Mouse (Mus musculus): ENCODE data around the gene Cask. TPM values are rescaled to one million over a fixed set of nuclear protein-coding genes. Genes with fewer than 3 reads are reported as not detected.

The Cask gene
- total RNA-seq, 2 experiments from 2014 or later: 9.0 to 15.0 TPM

- no peak for DNase-seq
Observed at GRCm38 (mm10) chrX:13518019-13518418, 333.1 kb downstream of the Cask start.

GRCm38 (mm10) chrX:13516451-13516850 lies 334.7 kb downstream of the Cask start:
- no peak for DNase-seq

DNA sequence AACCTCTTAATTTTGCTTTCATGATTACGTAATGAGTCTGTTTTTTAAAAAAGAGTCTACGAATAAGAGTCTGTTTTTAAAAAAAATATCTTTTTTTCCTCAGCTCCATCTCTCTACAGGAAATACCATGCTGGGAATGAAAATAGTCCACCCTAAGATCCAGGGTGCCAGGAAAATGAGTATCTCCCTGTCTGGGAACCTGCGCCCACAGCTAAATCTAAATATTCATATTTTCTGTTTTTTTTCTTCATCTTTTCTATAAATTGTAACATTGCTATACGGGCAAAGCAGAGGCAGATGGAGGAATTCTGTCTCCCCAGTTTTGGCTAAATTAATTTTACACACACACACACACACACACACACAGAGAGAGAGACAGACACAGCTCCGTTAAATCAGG lies 337.3 kb downstream of the Cask start:
- no peak for DNase-seq

GRCm38 (mm10) chrX:13513127-13513526 lies 338.0 kb downstream of the Cask start:
- no peak for DNase-seq

- peak; percentile 29 for DNase-seq
Observed at GRCm38 (mm10) chrX:13506376-13506775, 344.8 kb downstream of the Cask start.

DNA sequence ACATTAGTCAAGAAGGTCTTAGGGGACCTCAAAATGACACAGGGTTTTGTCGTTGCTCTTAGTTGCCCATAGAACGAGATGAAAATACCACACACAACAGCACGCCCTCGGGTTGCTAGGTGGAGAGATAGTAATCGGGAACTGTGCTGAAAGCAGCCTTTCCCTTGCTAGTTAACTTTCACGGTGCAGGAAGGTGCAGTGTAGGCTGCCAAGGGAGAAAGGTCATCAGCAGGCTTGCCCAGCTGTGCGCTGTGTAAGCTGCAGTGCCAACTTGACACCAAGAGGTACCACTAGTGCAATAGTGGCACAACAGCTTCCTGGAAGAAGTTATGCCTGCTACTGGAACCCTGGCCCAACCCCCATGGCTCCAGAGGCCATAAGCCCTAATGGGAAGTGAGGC lies 346.8 kb downstream of the Cask start:
- no peak for DNase-seq

DNA sequence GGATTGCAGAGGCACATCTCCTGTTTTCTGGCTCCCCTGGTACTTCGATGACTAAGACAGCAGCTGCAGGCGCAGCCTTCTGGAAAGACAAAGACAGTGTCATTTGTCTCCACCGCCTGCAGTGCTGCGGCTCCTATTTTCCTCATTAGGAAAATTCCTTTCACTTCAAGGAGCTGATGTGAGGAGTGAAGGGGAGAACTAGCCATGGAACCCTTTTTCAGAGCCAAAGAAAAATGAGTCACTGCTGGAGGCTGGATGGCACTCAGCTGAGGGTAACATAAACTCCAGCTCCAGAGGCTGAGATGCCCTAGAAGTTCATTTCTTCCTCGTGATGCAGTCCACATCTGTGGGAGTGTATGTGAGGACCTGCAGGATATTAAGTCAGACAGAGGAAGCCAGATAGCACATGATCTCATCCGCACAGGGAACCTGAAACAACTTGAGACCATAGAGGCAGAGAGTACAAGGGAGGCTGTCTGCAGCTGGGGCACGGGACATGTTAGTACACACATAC lies 348.2 kb downstream of the Cask start:
- DNase-seq: peak; percentile 17

GRCm38 (mm10) chrX:13500284-13500683 lies 350.9 kb downstream of the Cask start:
- DNase-seq: no peak

DNA sequence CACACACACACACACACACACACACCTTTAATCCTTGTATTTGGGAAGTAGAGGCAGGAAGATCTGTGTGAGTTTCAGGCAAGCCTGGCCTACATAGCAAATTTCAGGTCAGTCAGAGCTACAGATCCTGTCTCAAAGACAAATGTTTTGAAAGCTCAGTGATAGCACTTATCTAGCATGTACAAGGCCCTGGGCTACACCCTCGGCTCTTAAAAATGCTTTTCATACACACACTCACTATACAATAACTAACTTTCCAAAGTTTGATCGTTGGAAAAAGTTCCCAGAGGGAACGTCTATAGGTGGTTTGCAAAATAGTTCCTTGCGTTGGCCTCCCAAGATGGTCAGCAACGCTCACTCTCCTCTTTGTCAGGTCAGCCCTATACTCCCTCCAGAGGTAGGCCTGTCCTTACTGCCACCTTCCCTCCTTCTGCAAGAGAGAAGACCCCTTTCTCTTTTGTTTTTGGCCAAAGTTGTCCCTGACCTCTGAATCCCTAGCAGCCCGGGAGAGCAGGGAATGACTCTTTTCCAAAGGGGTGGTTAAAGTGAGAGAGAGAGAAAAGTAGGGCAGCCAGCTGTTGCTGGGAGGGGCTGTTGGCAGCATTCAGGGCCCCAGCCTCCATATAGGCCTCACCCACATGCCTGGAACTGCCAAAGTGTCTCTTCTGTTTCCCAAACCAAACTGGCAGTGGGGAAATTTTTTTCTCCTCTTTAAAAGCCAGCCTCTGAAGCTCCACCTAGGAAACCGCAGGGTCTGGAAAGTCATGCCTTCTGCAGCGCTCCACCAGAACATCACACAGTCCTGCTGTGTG lies 356.1 kb downstream of the Cask start:
- peak; percentile 54 for DNase-seq

- no peak for DNase-seq
Observed at GRCm38 (mm10) chrX:13492922-13493321, 358.2 kb downstream of the Cask start.

DNA sequence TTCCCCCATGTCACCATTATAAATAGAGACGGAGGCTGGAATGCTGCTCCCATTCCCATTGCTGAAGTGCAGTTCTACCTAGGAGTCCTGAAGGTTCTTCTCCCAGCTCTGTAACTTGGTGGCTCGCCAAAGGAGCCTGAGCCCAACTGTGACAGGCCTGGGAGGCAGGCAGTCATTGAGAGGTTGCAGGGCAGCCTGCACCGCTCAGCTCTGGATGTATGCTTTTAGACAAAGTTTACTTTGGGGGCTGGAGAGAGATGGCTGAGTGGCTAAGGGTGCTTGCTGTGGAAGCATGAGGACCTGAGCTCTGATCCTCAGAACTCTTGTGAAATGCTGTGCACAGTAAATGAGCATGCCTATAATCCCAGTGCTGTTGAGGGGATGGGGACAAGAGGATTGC lies 360.2 kb downstream of the Cask start:
- DNase-seq: no peak

- no peak for DNase-seq
Observed at GRCm38 (mm10) chrX:13489761-13490160, 361.4 kb downstream of the Cask start.

DNA sequence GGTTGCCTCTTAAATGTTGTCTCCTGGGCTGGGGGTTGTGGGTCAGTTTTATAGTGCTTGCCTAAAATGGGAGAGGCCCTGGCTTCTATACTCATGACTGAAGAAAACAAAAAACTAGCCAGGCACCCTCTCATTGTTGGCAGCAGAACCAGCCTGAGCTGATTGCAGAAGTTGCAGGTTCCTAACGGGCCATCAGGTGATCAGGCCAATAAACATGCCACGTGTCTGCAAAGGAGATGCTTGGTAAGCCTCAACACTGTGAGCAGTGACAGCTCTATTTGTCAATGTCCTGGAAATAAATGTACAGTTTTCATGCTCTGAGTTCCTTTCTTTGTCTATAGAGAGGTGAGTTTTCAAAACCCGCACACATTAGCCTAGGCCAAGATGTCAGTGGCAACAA lies 362.2 kb downstream of the Cask start:
- no peak for DNase-seq

DNA sequence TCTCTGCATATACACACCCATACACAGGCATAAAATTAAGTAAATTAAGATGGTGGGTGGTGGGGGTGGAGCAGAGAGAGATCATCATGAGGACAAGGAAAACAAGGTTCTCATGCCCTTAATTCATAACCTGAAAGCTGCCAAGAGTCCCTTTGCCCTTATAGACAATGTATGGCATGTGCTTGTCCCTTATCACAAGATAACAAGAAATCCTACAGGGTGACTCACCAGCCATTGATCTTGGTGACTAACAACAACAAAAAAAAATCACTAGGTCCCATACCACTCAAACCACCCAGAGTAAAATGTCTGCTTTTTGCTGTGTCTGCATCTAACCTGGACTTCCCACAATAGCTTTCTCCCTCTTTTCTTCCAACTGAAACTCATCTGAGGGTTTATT lies 366.7 kb downstream of the Cask start:
- no peak for DNase-seq

GRCm38 (mm10) chrX:13482576-13482975 lies 368.6 kb downstream of the Cask start:
- DNase-seq: no peak

- DNase-seq: no peak
Observed at GRCm38 (mm10) chrX:13479570-13479969, 371.6 kb downstream of the Cask start.

DNA sequence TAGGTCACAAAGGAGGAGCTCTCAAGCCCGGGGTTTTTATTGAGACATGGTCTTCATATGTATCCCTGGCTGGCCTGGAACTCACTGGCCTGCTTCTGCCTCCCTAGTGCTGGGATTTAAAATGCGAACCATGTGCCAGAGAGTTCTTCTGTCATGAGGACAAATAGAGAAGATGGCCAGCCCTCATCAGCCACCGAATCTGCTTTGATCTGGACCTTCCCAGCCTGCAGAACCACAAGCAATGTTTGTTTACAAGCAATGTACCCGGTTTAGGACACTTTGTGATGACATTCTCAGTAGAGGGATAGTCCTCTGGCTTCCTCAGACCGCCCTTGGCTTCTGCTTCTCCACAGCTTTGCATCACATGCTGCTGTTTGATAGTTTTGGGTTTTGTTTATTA lies 372.9 kb downstream of the Cask start:
- DNase-seq: no peak

DNA sequence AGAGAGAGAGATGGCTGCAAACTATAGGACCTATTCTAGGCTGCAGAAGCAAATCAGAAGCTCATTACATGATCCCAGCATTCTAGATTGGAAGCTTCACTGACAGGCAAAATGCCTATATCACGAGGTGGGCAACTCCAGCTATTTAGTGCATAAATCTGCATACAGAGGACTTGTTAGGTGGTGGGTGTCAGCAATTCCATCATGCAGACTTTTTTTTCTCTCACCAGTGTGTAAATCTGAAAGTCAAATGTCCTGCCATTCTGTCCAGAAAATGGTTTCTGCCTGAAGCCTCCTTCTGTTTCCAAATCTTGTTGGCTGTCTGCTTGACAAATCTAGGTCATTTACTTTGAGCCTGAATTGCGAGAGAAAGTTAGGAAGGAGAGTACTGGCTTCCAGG lies 373.6 kb downstream of the Cask start:
- DNase-seq: no peak

DNA sequence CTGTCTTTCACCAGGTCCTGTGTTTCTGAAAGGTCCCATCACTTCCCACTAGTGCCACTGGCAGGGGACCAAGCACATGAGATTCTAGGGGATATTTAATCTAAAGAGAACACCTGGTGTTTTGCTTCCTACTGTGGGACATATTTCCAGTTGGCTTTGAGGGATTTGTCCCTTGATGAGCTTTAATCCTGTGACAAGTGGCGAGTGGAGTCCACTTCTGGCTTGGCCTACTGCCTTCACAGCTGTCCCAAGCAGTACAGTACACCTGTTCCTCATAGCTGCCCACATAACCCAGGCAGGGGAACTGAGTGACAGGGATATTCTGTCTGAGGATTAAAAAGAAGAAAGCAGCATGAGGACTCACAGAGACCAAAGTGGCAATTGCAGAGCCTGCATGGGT lies 375.8 kb downstream of the Cask start:
- no peak for DNase-seq

GRCm38 (mm10) chrX:13472751-13473225 lies 378.4 kb downstream of the Cask start:
- DNase-seq: no peak

DNA sequence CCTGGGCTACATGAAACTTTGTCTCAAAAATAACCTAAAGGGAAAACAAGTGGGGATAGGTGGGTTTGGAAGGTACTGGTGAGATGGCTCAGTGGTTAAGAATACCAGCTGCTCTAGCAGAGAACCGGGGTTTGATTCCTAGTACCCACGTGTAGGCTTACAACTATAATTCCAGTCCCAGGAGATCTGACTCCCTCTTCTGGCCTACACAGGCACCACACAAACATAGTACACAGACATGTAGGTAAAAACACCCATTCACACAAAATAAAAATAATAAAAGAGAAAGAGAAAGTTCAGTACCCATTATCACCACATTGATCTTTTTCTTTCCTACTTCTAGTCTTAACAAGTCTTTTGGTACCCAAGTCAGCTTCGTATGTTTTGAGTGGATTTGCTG lies 379.2 kb downstream of the Cask start:
- DNase-seq: no peak

- DNase-seq: peak; percentile 45
Observed at GRCm38 (mm10) chrX:13469160-13470116, 381.7 kb downstream of the Cask start.

- no peak for DNase-seq
Observed at GRCm38 (mm10) chrX:13467121-13467571, 384.0 kb downstream of the Cask start.
